Mouse (Mus musculus) ES-CJ7 (cell line): Measurements from ENCODE around the gene Exph5.

Experiments used
- DNase-seq: peaks from one replicate; pipeline ENCODE4 v3.0.0; 2011; ENCODE audit warnings: low read depth, low spot score

Exph5 gene

GRCm38 (mm10) chr9:53404753-53405722 lies 103.6 kb downstream of the Exph5 start:
- peak; percentile 96 for DNase-seq

- DNase-seq, result no peak
These were observed 107.1 kb downstream of the Exph5 start for GRCm38 (mm10) chr9:53408548-53408947.

GRCm38 (mm10) chr9:53408953-53409361 lies 107.5 kb downstream of the Exph5 start:
- no peak for DNase-seq

GRCm38 (mm10) chr9:53409427-53409826 lies 108.0 kb downstream of the Exph5 start:
- no peak for DNase-seq

- DNase-seq, result no peak
These were observed 120.8 kb downstream of the Exph5 start for GRCm38 (mm10) chr9:53422133-53422896.

GRCm38 (mm10) chr9:53426726-53427125 lies 125.3 kb downstream of the Exph5 start:
- DNase-seq, result no peak
